In the genomic region with DNA sequence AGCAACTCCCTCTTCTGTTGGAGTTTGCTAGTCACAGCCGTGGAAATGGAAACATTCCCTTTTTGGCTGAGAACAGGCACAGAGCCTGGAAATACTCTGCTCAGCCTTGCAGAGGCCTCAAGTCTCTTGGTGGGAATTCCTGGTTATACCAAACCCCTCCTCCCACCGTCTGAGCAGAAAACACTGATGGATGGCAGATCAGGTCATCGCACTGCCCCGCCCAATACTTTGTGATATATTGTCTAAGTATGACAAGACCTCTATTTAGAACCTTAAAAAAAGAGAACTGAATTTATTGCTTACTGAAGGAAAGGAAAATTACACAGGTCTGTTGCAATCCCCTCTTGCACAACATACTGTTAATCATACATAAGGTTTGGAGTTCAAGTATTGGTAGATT, we compare ENCODE assay signal across 12 mouse cellular contexts. TPM values are rescaled to one million over a fixed set of nuclear protein-coding genes. Genes with fewer than 3 reads are reported as not detected.
DNase-seq lines count a peak whose midpoint lies in the region; ATAC-seq and TF ChIP-seq lines count a peak whose summit lies in the region.
"Had no signal": no experiment of that assay in that cellular context is flagged by ENCODE, and none has a peak within 500 bp of the region (broad histone marks: within the 10 kb centered on the region; RNA-seq: fewer than 3 reads in every experiment).

No protein-coding gene starts in this region.

- no peak overlapping the region for H3K9ac ChIP-seq in lung, postnatal 0 days (replicated peaks; ENCODE audit: low read depth)
- H3K9ac ChIP-seq in intestine, embryonic 15.5 days = no peak overlapping the region
- H3K9ac ChIP-seq in stomach, postnatal 0 days (ENCODE audit: low read length) = no peak overlapping the region
- no peak overlapping the region for H3K9ac ChIP-seq in forebrain, embryonic 15.5 days (replicated peaks)

- no peak for TF ChIP-seq CTCF in lung, postnatal 0 days (IDR thresholded peaks at IDR 0.05)
- peak; percentile 28 for TF ChIP-seq CTCF in stomach, postnatal 0 days (IDR thresholded peaks at IDR 0.05; ENCODE audit: low read depth)

- no peak for TF ChIP-seq EP300 in lung, postnatal 0 days (IDR thresholded peaks at IDR 0.05)
- TF ChIP-seq EP300 in stomach, postnatal 0 days (optimal IDR thresholded peaks at IDR 0.05) = peak; percentile 13

- no peaks in the 10 kb centered on the region for H3K36me3 ChIP-seq in lung, postnatal 0 days (ENCODE audit: insufficient read depth, low read length)
- no peaks in the 10 kb centered on the region for H3K36me3 ChIP-seq in intestine, embryonic 15.5 days
- H3K36me3 ChIP-seq in stomach, postnatal 0 days (ENCODE audit: control insufficient read depth, insufficient read depth, low read length) = no peaks in the 10 kb centered on the region
- no peaks in the 10 kb centered on the region for H3K36me3 ChIP-seq in forebrain, embryonic 15.5 days

- H3K27ac ChIP-seq in lung, postnatal 0 days (ENCODE audit: low read length) = no peak overlapping the region
- peak overlapping the region; percentile 41; the same call in 1 of the 2 replicates for H3K27ac ChIP-seq in brown adipose tissue, adult 24 weeks (replicated peaks; ENCODE audit: low read depth, low read length)
- no peak overlapping the region for H3K27ac ChIP-seq in intestine, embryonic 15.5 days
- peak overlapping the region; percentile 35 for H3K27ac ChIP-seq in stomach, postnatal 0 days (replicated peaks)
- no peak overlapping the region for H3K27ac ChIP-seq in forebrain, embryonic 15.5 days (replicated peaks)
- H3K27ac ChIP-seq: heart, adult 2 months had no signal

- no peak overlapping the region for H3K4me2 ChIP-seq in lung, postnatal 0 days (replicated peaks; ENCODE audit: low read depth, low read length)
- H3K4me2 ChIP-seq in intestine, embryonic 15.5 days (replicated peaks) = no peak overlapping the region
- H3K4me2 ChIP-seq in stomach, postnatal 0 days (replicated peaks; ENCODE audit: low read depth) = no peak overlapping the region
- no peak overlapping the region for H3K4me2 ChIP-seq in forebrain, embryonic 15.5 days (replicated peaks)
- H3K4me2 ChIP-seq: liver, embryonic 11.5 days had no signal

- no peak overlapping the region for H3K4me3 ChIP-seq in lung, postnatal 0 days (ENCODE audit: low read depth, low read length)
- no peak overlapping the region for H3K4me3 ChIP-seq in brown adipose tissue, adult 24 weeks (ENCODE audit: insufficient read depth, low read depth, low read length)
- H3K4me3 ChIP-seq in intestine, embryonic 15.5 days (replicated peaks) = no peak overlapping the region
- H3K4me3 ChIP-seq in stomach, postnatal 0 days (ENCODE audit: low read depth, low read length) = no peak overlapping the region
- H3K4me3 ChIP-seq in forebrain, embryonic 15.5 days = no peak overlapping the region
- H3K4me3 ChIP-seq: heart, adult 2 months; myocyte had no signal

- H3K27me3 ChIP-seq in lung, postnatal 0 days (replicated peaks; ENCODE audit: insufficient read depth, low read length) = no peaks in the 10 kb centered on the region
- no peaks in the 10 kb centered on the region for H3K27me3 ChIP-seq in intestine, embryonic 15.5 days (replicated peaks)
- H3K27me3 ChIP-seq in stomach, postnatal 0 days (ENCODE audit: control insufficient read depth, insufficient read depth, low read length) = no peaks in the 10 kb centered on the region
- no peaks in the 10 kb centered on the region for H3K27me3 ChIP-seq in forebrain, embryonic 15.5 days

- H3K4me1 ChIP-seq in lung, postnatal 0 days (ENCODE audit: insufficient read depth, low read depth, low read length) = no peaks in the 10 kb centered on the region
- H3K4me1 ChIP-seq in brown adipose tissue, adult 24 weeks (ENCODE audit: control insufficient read depth, insufficient read depth, insufficient read length, low read length) = peaks cover 6% of the 10 kb centered on the region; the same call in 1 of the 2 replicates
- no peaks in the 10 kb centered on the region for H3K4me1 ChIP-seq in intestine, embryonic 15.5 days (replicated peaks)
- no peaks in the 10 kb centered on the region for H3K4me1 ChIP-seq in stomach, postnatal 0 days (replicated peaks; ENCODE audit: control insufficient read depth, insufficient read depth)
- H3K4me1 ChIP-seq in forebrain, embryonic 15.5 days = no peaks in the 10 kb centered on the region

- 69% methylated on average over 4 of the region's 4 CpGs for WGBS in lung, postnatal 0 days
- 39% methylated on average over 4 of the region's 4 CpGs for WGBS in intestine, embryonic 15.5 days
- WGBS in stomach, postnatal 0 days = 45% methylated on average over 4 of the region's 4 CpGs
- 78% methylated on average over 4 of the region's 4 CpGs for WGBS in forebrain, embryonic 15.5 days

- peak; percentile 53 for ATAC-seq in lung, postnatal 0 days
- ATAC-seq in intestine, embryonic 15.5 days = peak; percentile 79
- peak; percentile 80 for ATAC-seq in stomach, postnatal 0 days (ENCODE audit: low FRiP score, low TSS enrichment)
- ATAC-seq in forebrain, embryonic 15.5 days (replicated peaks) = no peak

- peak; percentile 40 for DNase-seq in lung, postnatal 0 days (ENCODE audit: low spot score)
- no peak for DNase-seq in lung, postnatal 10 days
- DNase-seq in stomach, postnatal 0 days (ENCODE audit: low spot score) = no peak
- DNase-seq in thymus, postnatal 25 days = no peak
- DNase-seq: cerebellum, postnatal 10 days; heart, adult 2 months; kidney, adult 11 months had no signal

- no peaks in the 10 kb centered on the region for H3K9me3 ChIP-seq in lung, postnatal 0 days (ENCODE audit: low read length)
- no peaks in the 10 kb centered on the region for H3K9me3 ChIP-seq in intestine, embryonic 15.5 days
- no peaks in the 10 kb centered on the region for H3K9me3 ChIP-seq in stomach, postnatal 0 days (ENCODE audit: control insufficient read depth, low read length)
- no peaks in the 10 kb centered on the region for H3K9me3 ChIP-seq in forebrain, embryonic 15.5 days

RNA-seq across cellular contexts. Expression of a gene that starts 6.8 kb away (rescaled TPM):
- 8.6 and 8.8 TPM in 2 replicates for polyA plus RNA-seq in lung, postnatal 0 days (2015; fragmentation: Nextera tagmentation; extraction: Ambion mirVana)
- 7.5 and 11.7 TPM in 2 replicates for polyA plus RNA-seq in brown adipose tissue, adult 24 weeks (2012; ENCODE audit: insufficient read depth, insufficient read length, missing spikeins)
- polyA plus RNA-seq in intestine, embryonic 15.5 days (2015; fragmentation: Nextera tagmentation; extraction: Ambion mirVana) = 20.4 and 22.8 TPM in 2 replicates
- 9.5 and 11.9 TPM in 2 replicates for polyA plus RNA-seq in stomach, postnatal 0 days (2015; fragmentation: Nextera tagmentation; extraction: Ambion mirVana)
- 16.3 and 18.4 TPM in 2 replicates for polyA plus RNA-seq in forebrain, embryonic 15.5 days (2015; fragmentation: Nextera tagmentation; extraction: Ambion mirVana)

Comparison
In these comparisons a context has a peak if more than half of its experiments do, and no peak if none do; other contexts are left out.
1. H3K27ac ChIP-seq: peak in brown adipose tissue, adult 24 weeks (single experiment) and stomach, postnatal 0 days (single experiment); none in lung, postnatal 0 days (single experiment), intestine, embryonic 15.5 days (single experiment) and forebrain, embryonic 15.5 days (single experiment).